Mouse (Mus musculus) G1E (cell line): ENCODE results near the gene Gm36028.

Experiments used
- CTCF ChIP-seq: IDR thresholded peaks from 2 replicates; pipeline ENCODE4 v1.5.1; 2012; ENCODE audit warnings: low read depth, low read length, inconsistent platforms, mixed read lengths
- GATA1 ChIP-seq: IDR thresholded peaks from 2 replicates; pipeline ENCODE4 v1.6.1; 2012; ENCODE audit warnings: borderline replicate concordance, low read length, inconsistent platforms, mixed read lengths
- POLR2AphosphoS5 ChIP-seq: IDR thresholded peaks from 2 replicates; pipeline ENCODE4 v1.6.1; 2012; ENCODE audit warnings: low read depth, low read length, inconsistent platforms; ENCODE audit not compliant: insufficient replicate concordance

- TF ChIP-seq CTCF, result no peak
- TF ChIP-seq POLR2AphosphoS5, result no peak
- TF ChIP-seq GATA1, result no peak
Observed at GRCm38 (mm10) chr16:37813691-37814382, 47.1 kb downstream of the Gm36028 start.
